Mouse (Mus musculus) MN1 (cell line): Measurements from ENCODE around the gene Dlg2.
A peak's percentile ranks its signal among the peaks of the same experiment; 100 is the strongest.

ENCODE experiments used
- DNase-seq: peaks from one replicate; pipeline ENCODE4 v3.0.0-alpha.2; 2016; ENCODE audit warnings: low spot score

Dlg2 gene

DNA sequence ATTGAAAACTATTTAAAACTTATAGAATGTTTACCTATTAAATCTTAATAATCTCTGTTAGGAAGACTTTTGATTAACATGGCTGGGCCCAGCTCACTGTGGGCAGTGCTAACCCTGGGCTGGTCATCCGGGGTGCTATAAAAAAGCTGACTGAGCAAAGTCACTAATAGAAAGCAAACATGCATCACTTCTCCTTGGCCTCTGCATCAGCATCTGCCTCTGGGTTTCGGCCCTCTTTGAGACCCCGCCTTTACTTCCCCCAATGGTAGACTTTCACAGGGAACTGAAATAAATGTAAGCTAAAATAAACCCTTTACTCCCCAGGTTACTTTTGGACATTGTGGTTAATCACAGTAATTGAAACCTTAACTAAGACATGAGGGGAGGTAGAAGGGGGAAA is 1264.3 kb downstream of the Dlg2 start:
- DNase-seq = no peak

DNA sequence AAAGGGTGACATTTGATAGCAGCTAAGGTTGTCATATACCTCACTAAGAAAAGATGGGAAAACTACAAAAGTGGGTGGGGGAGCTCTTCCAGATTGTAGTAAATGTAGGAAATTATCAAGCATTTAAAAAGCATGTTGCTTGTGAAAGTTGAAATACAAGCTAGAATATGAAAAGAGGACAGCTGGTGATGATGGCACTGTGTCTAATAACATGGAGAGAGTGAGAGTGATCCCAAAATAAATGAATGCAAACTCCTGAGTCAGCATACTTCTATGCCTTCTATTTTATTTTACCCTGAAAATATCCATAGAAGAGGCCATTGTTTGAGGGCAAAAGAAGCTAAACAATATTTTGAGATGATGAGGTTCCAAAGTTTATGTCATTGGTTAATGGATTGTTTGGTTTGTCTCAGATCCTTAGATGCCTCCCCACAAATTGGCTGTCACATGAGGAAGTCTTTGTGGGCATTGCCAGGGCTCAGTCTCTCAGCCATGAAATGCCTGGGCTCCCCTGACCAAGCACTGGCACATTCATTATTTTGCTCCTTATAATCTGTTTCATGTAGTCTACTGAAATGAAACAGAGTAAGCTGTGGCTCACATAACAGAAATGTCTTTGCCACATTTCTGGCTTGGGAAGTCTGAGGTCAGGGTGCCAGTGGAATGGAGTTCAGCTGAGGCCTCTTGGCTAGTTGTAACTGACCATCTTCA is 1276.8 kb downstream of the Dlg2 start:
- DNase-seq = no peak

DNA sequence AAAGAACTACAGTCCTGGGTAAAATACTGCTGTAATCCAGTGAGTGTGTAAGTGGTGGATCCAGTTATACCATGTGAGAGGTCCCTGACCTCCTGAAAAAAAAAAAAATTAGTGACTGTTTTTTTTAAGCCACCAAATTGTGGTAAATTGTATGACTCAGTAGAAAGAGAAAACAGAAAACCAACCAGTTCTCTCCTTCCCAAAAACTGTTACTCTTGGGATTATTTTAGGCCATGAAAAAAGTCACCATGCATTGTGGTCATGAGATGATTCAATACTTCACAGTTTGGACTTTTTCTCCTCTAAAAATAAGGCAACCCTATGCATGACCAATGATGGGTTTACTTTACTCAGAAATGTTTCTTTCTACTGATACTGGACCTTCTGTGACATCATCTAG is 1291.2 kb downstream of the Dlg2 start:
- DNase-seq = no peak

GRCm38 (mm10) chr7:91778673-91779072 is 1302.2 kb downstream of the Dlg2 start:
- no peak for DNase-seq

GRCm38 (mm10) chr7:91784617-91785016 is 1308.1 kb downstream of the Dlg2 start:
- DNase-seq = no peak

DNA sequence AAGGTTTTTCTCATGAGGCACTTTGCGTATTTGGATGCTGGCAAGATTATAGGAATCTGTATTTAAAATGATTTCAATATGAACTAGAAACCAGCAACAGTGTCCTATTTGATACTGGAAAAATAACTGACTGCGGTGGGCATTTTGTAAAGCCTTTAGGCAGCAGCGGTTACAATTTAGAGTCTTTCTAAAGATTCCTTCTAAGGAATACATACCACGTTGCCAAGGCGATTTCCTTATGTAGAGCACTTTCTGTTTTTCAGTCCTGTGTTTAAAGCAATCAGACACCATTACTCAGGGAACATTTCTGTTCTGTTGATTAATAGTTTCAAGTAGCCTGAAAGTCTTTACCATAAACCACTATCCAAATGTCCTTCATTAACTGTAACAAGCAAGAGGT is 1309.0 kb downstream of the Dlg2 start:
- no peak for DNase-seq

GRCm38 (mm10) chr7:91785871-91786270 is 1309.4 kb downstream of the Dlg2 start:
- no peak for DNase-seq

DNA sequence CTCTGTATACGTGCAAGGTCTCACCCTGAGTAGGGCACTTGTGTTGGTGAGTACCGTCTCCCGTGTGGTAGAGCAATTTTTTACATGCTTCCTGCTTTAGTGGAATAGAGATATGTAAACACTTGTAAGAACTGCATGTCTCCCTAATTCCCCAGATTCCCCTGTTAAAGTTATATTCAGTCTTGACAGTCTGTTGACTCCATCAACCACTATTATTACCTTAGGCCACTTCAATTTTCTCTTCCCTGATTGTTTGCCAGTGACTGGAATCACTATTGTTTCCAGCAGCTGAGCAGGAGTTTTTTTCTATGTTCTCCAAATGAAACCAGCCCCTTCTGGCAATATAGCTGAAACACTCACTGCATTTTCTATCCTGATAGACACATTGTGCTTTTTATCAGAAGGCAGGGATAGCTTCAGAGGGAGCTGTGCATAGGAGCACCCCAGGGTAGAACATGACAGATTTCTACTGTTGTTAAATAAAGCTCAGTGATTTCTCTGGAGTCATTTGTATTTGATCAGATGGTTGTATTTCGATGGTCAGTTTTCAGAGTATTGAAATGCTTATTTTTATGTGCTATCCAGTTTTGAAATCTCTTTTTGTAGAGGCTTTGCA is 1314.6 kb downstream of the Dlg2 start:
- DNase-seq = no peak

GRCm38 (mm10) chr7:91806632-91807031 is 1330.2 kb downstream of the Dlg2 start:
- no peak for DNase-seq

DNA sequence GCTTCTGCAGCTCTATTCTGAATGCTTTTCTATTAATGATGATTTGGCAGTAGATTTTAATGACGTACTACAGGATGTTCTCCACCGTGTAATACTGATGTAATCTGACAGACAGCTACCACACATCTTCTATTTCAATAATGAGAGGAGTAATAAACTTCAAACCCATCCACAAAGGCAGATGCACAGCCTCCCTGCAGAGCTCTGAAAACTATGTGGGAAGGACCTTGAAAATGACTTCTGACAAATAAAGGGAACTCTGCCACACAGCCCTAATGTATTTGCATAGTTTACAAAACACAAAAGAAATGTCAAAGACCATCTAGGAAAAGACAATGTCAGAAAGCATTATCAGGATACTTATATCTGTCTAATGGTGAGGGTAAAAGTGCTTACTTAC is 1334.3 kb downstream of the Dlg2 start:
- peak; percentile 27 for DNase-seq

DNA sequence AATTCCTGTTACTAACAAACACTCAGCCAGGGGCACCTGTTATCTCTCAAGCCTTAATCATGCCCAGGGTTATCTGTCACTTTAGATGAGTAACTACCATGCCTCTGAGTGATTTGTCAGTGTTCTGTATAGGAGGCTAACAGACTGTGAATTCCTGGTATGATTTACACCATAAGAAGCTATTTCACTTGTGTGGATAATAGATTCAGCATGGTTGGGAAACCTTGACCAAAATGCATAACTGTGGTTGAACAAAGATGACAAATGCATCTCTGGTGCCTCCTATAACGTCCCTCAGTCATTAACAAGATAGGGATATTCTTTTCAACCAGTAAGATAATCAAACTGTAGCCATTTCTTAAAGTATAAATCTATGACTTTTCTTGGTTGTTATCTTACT is 1341.5 kb downstream of the Dlg2 start:
- no peak for DNase-seq

DNA sequence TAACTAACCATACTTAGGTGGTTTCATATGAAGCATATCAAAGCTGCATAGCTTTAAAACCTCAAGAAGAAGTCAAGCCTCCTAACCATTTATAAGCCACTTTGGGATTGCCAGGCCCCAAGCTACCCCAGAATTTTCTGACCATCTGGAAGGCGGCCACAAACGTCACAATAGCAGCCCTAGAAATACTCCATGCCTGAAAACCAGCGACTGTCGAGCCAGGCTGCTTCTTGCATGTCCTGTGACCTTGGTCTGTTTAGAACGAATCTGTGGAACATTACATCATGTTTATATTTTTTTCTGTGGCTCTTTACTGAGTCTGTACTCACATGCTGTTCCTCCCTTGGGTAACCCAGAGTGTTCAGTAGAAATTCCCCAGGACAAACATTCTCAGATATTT is 1355.7 kb downstream of the Dlg2 start:
- no peak for DNase-seq

- DNase-seq = no peak
Observed at GRCm38 (mm10) chr7:91845723-91846122, 1369.3 kb downstream of the Dlg2 start.

DNA sequence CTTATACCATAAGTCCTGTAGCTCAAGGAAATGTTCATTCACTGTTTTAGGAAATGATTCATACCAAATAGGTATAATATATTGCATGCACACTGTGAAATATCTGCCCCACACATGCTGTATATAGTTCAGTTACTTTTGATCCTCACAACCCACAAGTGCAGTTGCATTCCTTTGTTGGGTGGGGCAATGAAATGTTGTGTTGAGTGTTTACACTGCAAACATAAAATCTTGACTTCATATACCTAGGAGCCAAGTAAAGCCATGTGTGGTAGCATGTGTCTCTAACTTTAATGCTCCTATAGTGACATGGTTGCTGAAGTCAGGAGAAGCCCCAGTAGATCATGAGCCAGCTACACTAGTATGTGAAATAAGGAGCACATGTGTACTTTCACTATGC is 1372.9 kb downstream of the Dlg2 start:
- DNase-seq = no peak

DNA sequence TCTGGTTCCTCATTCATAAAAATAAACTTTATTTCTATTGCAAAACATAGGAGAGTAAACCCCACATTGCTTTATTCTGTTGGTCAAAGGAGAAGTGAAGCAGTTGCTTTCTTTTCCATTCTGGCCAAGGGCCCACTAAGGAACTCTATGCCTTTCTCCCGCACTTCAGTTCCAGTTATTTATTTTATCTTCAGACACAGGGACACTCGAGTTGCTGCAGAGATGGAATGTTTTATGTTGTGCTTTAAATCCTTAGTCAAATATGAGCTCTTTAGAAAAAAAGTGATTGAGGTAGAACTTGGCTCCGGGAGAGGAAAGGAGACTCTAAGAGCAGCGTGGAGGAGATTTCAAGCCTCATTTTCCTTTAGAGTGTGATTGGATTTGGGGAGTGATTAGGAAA is 1377.2 kb downstream of the Dlg2 start:
- DNase-seq = no peak

- no peak for DNase-seq
Observed at GRCm38 (mm10) chr7:91856931-91857330, 1380.5 kb downstream of the Dlg2 start.

GRCm38 (mm10) chr7:91862806-91863531 is 1386.5 kb downstream of the Dlg2 start:
- no peak for DNase-seq

- DNase-seq = no peak
Observed at GRCm38 (mm10) chr7:91868919-91869318, 1392.4 kb downstream of the Dlg2 start.

- DNase-seq = no peak
Observed at GRCm38 (mm10) chr7:91876831-91877230, 1400.4 kb downstream of the Dlg2 start.

DNA sequence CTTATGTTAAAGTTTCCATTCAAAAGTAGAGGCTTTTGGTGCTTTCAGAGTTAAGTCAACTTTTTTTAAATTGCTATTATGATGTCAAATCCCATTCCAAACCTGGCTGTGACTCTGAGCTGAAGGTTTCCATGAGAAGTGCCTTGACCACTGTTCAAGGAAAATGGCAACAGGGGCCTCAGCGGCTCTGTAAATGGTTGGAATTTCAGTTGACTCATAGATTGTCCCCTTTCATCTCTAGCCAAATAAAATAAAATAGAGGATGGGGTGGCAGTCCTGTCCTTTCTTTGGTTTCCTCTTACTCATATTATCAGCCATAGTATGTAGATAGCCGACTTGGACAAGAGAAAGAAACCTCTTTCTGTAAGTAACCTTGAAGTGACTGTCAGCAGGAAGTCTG is 1401.3 kb downstream of the Dlg2 start:
- no peak for DNase-seq

DNA sequence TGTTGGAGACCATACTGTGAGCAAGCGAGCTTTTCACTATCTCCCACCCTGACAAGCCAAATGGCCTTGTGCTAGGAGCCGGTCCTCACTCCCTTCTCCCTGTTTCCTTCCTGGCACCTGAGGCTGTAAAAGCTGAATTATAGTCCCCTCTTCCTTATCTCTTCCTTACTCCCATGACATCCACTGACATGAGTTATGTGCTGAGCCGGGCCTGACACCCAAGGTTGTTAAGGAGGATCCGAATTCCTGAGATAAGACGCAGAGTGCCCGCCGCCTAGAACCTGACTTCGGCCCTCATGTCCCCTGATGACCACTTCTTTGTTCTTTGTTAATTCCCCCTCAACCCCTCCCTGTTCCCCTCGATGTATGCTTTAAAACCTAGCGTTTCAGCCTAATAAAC is 1409.9 kb downstream of the Dlg2 start:
- no peak for DNase-seq

GRCm38 (mm10) chr7:91893991-91894390 is 1417.5 kb downstream of the Dlg2 start:
- DNase-seq = no peak

DNA sequence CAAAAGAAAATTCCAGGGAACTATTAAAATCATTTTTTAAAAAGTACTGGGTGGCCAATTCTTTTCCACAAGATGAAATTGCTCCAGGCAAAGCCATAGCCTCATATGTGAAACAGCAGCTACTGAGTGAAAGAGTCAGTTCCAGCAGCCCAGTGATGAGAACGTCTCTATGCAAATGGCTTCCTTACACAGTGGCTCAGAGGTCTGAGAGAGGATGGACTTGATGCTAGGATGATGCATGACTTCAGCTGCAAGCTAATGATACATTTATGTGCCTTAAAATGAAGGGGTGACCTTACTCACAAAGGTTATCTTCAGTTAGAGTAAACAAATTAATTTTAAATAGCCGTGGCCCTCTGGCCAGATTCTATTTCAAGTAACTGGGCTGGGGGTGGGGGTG is 1420.5 kb downstream of the Dlg2 start:
- DNase-seq = peak; percentile 7
